Mouse (Mus musculus): ENCODE measurements around the gene 9330161L09Rik.

- TF ChIP-seq ZNF384 (IDR thresholded peaks at IDR 0.05; ENCODE audit: low read depth, low read length) = no peak
- no peak for TF ChIP-seq MAFK (IDR thresholded peaks at IDR 0.05; ENCODE audit: insufficient read depth, low read depth, low read length)
- no peak for TF ChIP-seq CHD2 (IDR thresholded peaks at IDR 0.05; ENCODE audit: low read depth, low read length)
- no peak for TF ChIP-seq ZC3H11A (IDR thresholded peaks at IDR 0.05; ENCODE audit: borderline replicate concordance, low read depth, low read length)
These were observed 49.4 kb downstream of the 9330161L09Rik start for GRCm38 (mm10) chr12:103358216-103358615.
